Mouse (Mus musculus): ENCODE measurements around the gene Armc8.
"Not testable (repeated sequence)": the region's sequence is repeated elsewhere in the genome, so short reads cannot be mapped to it uniquely, and the experiment has no call there.

Gene Armc8

GRCm38 (mm10) chr9:99568347-99569070 is at the start of gene Armc8:
Armc8 (minus strand) TSS chr9:99568899.
- DNase-seq (ENCODE audit: extremely low read depth, insufficient read length, low spot score): peak; percentile 96

GRCm38 (mm10) chr9:99612202-99612601 is 43.5 kb upstream of the Armc8 start, which contains the start of gene A4gnt:
A4gnt (plus strand) TSS chr9:99612502.
- DNase-seq (ENCODE audit: extremely low read depth, insufficient read length, low spot score): no peak

DNA sequence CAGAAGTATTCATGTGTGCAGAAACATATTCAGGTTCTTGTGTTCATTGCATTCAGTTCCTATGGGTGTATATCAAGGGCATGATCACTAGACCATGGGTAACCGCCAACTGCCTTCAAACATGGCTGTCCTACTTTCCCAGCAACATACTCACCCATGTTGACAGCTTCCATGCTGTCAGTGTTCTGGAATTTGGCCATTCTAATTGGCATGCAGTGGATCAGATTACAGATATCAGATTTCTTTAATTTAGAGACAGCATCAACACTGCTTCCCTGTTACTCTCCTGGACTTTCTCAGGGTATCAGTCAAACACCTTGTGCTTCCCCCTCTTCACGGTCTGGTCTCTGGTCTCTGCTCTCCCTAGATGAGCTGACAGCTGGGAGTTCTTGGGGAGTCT is 34.9 kb upstream of the Armc8 start:
- DNase-seq (ENCODE audit: extremely low read depth, insufficient read length, low spot score): no peak

DNA sequence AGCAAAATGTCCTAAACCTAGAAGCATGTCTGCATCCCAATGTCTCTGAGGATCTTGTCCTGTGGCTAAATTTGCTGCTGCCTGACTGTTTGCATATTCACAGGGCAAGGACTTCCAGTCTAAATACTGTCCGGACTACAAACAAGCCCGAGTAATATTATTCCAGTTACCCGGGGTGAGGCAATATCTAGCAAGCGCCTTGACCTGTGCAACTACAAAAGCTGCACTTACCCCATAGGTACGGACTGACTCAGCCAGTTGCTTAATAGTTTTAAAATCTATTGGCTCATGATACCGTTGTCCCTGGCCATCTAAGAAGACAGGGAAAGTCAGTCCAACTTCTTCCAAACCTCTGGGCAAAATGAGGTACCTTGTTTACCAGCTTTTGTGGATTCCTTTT is 30.4 kb upstream of the Armc8 start:
- not testable (repeated sequence) for DNase-seq (ENCODE audit: extremely low read depth, insufficient read length, low spot score)

DNA sequence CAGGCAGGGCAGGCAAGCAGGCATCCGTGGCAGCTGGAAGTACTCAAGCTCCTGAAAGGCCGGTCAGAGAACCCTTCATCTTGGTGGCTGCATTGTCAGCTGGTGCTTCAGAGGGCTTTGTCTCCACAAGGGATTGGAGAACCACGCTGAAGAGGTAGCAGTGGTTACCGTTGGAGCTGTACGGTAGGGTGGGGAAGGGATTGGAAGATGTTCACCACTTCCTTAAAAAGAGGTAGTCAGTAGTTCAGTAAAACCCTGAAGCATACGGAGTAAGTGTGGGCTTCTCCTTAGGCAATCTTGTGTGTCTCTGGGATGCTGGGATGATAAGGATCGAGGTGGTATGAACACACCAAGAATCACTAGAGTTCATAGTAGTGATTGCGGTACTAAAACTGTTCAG is 22.4 kb upstream of the Armc8 start:
- DNase-seq (ENCODE audit: extremely low read depth, insufficient read length, low spot score): no peak

DNA sequence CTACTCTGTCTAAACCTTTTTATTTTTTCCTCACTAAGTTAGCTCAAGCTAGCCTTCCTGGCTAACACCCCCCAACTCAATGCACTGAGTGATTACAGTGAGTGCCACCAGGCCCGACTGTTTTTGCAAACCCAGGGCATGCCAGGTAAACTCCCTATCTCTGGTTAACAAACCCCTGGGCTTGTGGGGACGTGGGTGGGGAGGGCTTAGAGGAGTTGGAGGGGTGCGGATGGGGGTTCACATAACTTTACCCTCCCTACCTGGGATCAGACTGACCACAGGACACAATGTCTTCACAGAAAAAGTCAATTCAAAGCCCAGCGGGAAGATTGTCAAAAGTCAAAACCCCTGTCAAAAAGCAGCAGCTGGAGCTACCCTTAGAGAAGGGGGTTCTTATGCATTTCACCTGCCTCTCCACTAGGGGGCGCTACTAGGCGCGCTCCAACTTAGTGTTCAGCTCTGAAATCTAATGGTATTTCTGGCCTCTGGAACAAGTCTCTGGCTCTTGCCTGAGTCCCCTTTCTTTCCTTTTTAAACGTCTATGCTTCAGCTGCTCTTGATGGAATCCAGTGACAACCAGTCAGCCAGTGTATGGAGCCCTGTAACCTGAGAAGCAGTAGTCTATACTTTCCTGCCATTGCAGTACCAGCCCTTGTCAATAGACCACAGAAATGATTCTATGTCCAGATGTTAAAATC is 19.0 kb upstream of the Armc8 start:
- peak; percentile 11 for DNase-seq (ENCODE audit: extremely low read depth, insufficient read length, low spot score)

DNA sequence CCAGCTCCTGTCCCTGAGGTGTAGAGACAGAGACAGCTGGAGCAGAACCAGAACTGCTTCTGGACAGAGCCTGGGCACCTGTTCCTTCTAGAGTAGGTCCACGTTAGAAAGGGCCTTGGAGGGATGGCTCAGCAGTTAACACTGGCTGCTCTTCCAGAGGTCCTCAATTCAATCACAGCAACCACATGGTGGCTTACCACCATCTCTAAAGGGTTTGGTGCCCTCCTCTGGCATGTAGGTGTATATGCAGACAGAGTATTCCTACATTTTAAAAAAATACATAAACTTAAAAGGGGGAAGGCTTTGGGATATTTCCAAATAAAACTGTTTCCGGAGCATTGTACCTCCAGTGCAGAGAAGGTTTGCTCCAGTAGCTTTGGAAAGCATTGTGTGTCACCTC is 12.0 kb upstream of the Armc8 start:
- peak; percentile 36 for DNase-seq (ENCODE audit: extremely low read depth, insufficient read length, low spot score)

- peak; percentile 89 for DNase-seq (ENCODE audit: extremely low read depth, insufficient read length, low spot score)
These were observed 7.2 kb upstream of the Armc8 start, which contains the start of gene Dbr1 for GRCm38 (mm10) chr9:99575677-99576480. Dbr1 (plus strand) TSS chr9:99575799.

- no peak for DNase-seq (ENCODE audit: extremely low read depth, insufficient read length, low spot score)
These were observed 335 bp upstream of the Armc8 start for GRCm38 (mm10) chr9:99569071-99569397.

DNA sequence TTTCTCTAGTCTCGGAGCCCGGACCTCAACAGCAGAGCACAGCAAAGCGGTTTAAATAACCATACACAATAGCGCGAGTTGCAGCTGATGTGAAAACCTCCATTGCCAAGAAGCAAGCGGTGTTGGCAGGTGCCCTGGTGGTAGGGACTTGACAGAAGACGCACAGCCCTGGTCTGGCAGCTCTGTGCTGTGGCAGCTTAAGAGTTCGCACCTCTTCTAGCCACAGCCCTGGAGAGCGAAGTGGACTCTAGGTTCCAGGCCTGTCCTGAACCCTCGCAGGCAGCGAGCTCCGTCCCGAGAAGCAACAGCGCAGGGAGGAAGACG is 714 bp downstream of the Armc8 start:
- no peak for DNase-seq (ENCODE audit: extremely low read depth, insufficient read length, low spot score)

- DNase-seq (ENCODE audit: extremely low read depth, insufficient read length, low spot score): peak; percentile 14
These were observed 5.0 kb downstream of the Armc8 start for GRCm38 (mm10) chr9:99563714-99564113.

DNA sequence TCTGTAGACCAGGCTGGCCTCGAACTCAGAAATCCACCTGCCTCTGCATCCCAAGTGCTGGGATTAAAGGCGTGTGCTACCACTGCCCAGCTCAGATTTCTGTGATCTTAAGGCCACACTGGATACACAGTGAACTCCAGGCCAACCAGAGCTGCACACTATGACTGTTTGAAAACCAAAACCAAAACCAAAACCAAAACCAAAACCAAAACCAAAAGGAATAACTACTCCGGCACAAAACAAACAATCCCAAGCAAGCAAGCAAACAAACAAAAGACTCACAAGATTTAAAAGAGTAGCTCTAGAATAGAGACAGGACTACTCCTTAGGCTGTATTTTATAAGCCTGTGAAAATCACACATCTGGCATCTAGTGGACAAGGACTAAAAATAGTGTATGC is 8.3 kb downstream of the Armc8 start:
- no peak for DNase-seq (ENCODE audit: extremely low read depth, insufficient read length, low spot score)

- DNase-seq (ENCODE audit: extremely low read depth, insufficient read length, low spot score): no peak
These were observed 9.2 kb downstream of the Armc8 start for GRCm38 (mm10) chr9:99559557-99559904.

DNA sequence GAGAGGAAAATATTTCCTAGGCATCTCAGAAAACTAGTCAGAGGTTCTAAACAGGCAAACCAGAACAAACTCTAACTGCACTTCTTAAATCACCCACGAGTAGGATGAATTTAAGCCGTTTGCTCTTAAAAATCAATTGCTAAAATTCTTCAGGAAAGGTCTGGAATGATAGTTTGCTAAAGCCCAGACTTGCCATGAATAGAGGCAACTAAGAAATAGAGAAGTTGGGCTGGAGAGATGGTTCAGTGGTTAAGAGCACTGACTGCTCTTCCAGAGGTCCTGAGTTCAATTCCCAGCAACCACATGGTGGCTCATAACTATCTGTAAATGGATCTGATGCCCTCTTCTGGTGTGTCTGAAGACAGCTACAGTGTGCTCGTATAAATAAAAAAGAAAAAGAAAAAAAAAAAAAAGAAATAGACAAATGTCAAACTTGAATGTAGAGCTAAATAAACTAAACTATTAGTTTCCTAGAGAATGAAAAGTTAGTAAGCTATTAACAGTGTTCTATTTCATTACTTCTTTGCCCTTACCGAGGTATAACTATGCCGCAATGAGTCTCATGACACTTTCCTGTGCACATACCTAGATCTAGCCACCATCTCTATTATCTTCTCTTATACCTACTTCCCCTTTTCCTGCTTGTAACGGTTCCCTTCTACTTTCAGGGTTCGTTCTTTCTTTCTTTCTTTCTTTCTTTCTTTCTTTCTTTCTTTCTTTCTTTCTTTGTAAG is 9.7 kb downstream of the Armc8 start:
- DNase-seq (ENCODE audit: extremely low read depth, insufficient read length, low spot score): no peak

DNA sequence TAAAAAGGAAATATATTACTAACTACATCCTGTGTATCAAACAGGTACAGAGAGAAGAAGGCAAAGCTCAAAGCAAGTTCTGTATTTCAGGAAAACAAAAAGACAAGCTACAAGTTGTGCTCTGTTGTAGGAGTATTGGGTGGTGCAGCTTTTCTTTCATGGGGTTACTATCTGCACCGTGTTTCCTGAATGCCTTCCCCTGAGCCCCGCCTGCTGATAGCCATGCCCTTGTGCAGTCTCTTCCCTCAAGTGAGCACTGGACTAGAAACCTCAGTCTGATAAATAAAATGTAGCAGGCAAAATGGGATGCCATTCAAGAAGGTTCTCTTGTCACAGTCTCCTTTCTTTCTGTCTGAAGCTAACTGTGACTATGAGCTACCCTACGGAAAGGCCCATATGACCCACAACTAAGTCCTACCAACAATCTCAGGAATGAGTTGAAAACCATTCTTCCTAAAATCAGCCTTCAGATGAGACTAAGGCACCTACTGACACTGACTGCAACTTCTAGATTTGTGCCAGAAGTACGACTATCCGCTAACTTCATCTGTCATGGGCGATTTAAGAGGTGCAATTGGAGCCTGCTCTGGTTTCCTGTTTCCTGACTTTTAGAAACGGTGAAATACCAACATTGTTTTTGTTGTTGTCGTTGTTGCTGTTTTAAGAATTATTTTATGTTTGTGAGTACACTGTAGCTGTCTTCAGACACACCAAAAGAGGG is 11.0 kb downstream of the Armc8 start:
- no peak for DNase-seq (ENCODE audit: extremely low read depth, insufficient read length, low spot score)

- DNase-seq (ENCODE audit: extremely low read depth, insufficient read length, low spot score): no peak
These were observed 13.4 kb downstream of the Armc8 start for GRCm38 (mm10) chr9:99555253-99555652.

- no peak for DNase-seq (ENCODE audit: extremely low read depth, insufficient read length, low spot score)
These were observed 14.6 kb downstream of the Armc8 start for GRCm38 (mm10) chr9:99554052-99554451.

GRCm38 (mm10) chr9:99553049-99553448 is 15.7 kb downstream of the Armc8 start:
- no peak for DNase-seq (ENCODE audit: extremely low read depth, insufficient read length, low spot score)

GRCm38 (mm10) chr9:99552068-99552467 is 16.6 kb downstream of the Armc8 start:
- DNase-seq (ENCODE audit: extremely low read depth, insufficient read length, low spot score): no peak

- no peak for DNase-seq (ENCODE audit: extremely low read depth, insufficient read length, low spot score)
These were observed 22.4 kb downstream of the Armc8 start for GRCm38 (mm10) chr9:99546259-99546658.
